Comparison of ENCODE assay signal across 1 mouse cellular context in the genomic region with DNA sequence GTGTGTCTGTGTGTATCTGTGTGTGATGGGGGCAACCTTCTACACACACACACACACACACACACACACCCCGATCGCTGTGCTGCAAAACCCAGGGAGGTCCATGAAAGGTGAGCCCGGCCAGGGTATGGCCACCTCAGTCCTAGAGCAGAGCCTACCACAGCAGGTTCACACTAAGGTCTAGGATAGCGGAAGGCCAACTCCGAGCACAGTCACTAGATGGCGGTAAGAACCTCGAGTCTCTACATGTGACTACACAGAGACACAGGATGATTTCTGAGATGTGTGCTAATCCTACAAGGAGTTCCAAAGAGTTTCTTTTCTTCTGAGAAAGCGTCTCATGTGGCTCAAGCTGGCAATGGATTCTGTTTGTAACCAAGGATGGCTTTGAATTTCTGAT.
TF ChIP-seq lines count a peak whose summit lies in the region.

No protein-coding gene starts in this region.

TF ChIP-seq in MEL, 35 proteins besides CTCF, POLR2A, EP300 and RAD21 (continued from another document):
- TF ChIP-seq POLR2AphosphoS2 (IDR thresholded peaks at IDR 0.05; ENCODE audit: low read length) (no peak), SMC3 (IDR thresholded peaks at IDR 0.05; ENCODE audit: low read depth, low read length) (peak; percentile 65)
